Mouse (Mus musculus) thymus, adult 2 months (tissue): ENCODE measurements around the gene C1qtnf1.

Experiments used
- CTCF ChIP-seq: fragments of 200-500 bp; IDR thresholded peaks from 2 replicates; pipeline ENCODE4 v1.5.1; 2012; ENCODE audit warnings: mild to moderate bottlenecking, control low read depth, low read length, moderate library complexity, borderline replicate concordance; ENCODE audit not compliant: control insufficient read depth, poor library complexity, insufficient read depth; ENCODE audit errors: extremely low read depth
- POLR2A ChIP-seq: fragments of 200-500 bp; IDR thresholded peaks from 2 replicates; pipeline ENCODE4 v1.6.1; 2012; ENCODE audit warnings: mild to moderate bottlenecking, low read length, control low read depth, moderate library complexity; ENCODE audit not compliant: control insufficient read depth, poor library complexity, insufficient read depth; ENCODE audit errors: extremely low read depth

- TF ChIP-seq CTCF (no peak), POLR2A (no peak)
Observed at GRCm38 (mm10) chr11:118473161-118473560, 45.2 kb downstream of the C1qtnf1 start.
